Mouse (Mus musculus) liver, postnatal 0 days (tissue): Measurements from ENCODE around the gene Ckap2.

Experiments
- CTCF ChIP-seq: sonication (generic); IDR thresholded peaks from 2 replicates; pipeline ENCODE4 v1.5.1; 2016; ENCODE audit warnings: antibody characterized with exemption, low read depth
- EP300 ChIP-seq: IDR thresholded peaks from 2 replicates; pipeline ENCODE4 v1.6.1; 2016; ENCODE audit warnings: antibody characterized with exemption, low read depth, mild to moderate bottlenecking

GRCm38 (mm10) chr8:22185431-22186397 is at the start of gene Ckap2:
- no peak for TF ChIP-seq CTCF
- no peak for TF ChIP-seq EP300
